Mouse (Mus musculus): ENCODE measurements around the gene Plekhf1. TPM values are rescaled to one million over a fixed set of nuclear protein-coding genes. Genes with fewer than 3 reads are reported as not detected.

Plekhf1 gene
- polyA plus RNA-seq (2017; shearing (Covaris generic)), result 0.70 TPM

GRCm38 (mm10) chr7:38227900-38228298 lies at the start of gene Plekhf1:
Gene Plekhf1 (minus strand): TSS chr7:38228016.

GRCm38 (mm10) chr7:38270703-38271510 lies 43.1 kb upstream of the Plekhf1 start, which contains the start of gene Pop4:
Gene Pop4 (minus strand): TSS chr7:38271423.

GRCm38 (mm10) chr7:38182962-38183687 lies 44.7 kb downstream of the Plekhf1 start, which contains the start of gene 1600014C10Rik:
Gene 1600014C10Rik (plus strand): TSS chr7:38183217.

Other genes starting within 250 kb of the Plekhf1 start
- 10.5 TPM for gene Uri1, start 204.5 kb downstream of the Plekhf1 start, polyA plus RNA-seq (2017; shearing (Covaris generic))
- gene Ccne1, start 120.5 kb downstream of the Plekhf1 start, polyA plus RNA-seq (2017; shearing (Covaris generic)), result 2.6 TPM
- gene 1600014C10Rik, start 44.8 kb downstream of the Plekhf1 start, polyA plus RNA-seq (2017; shearing (Covaris generic)), result 146 TPM
- gene Pop4, start 43.4 kb upstream of the Plekhf1 start, polyA plus RNA-seq (2017; shearing (Covaris generic)), result 34.6 TPM

Measured in activated CD4-positive, CD25-positive, alpha-beta regulatory T cell, adult 9 weeks (primary cell).